Comparison of ENCODE assay signal across 9 mouse cellular contexts in genomic region chr13:119351346-119351745, GRCm38 (mm10).
DNase-seq lines count a peak whose midpoint lies in the region; ATAC-seq and TF ChIP-seq lines count a peak whose summit lies in the region.
"Had no signal": no experiment of that assay in that cellular context is flagged by ENCODE, and none has a peak within 500 bp of the region (broad histone marks: within the 10 kb centered on the region; RNA-seq: fewer than 3 reads in every experiment).

No protein-coding gene starts in this region.

- H3K4me3 ChIP-seq in lung, embryonic 16.5 days (ENCODE audit: low read length), result no peak overlapping the region
- H3K4me3 ChIP-seq in lung, adult 2 months (replicated peaks; ENCODE audit: extremely low read depth, low read depth, low read length), result no peak overlapping the region
- no peak overlapping the region for H3K4me3 ChIP-seq in neural tube, embryonic 13.5 days

- no peaks in the 10 kb centered on the region for H3K27me3 ChIP-seq in lung, embryonic 16.5 days (ENCODE audit: control insufficient read depth, insufficient read depth, low read depth, low read length)
- H3K27me3 ChIP-seq in neural tube, embryonic 13.5 days, result no peaks in the 10 kb centered on the region

- peaks cover 14% of the 10 kb centered on the region for H3K36me3 ChIP-seq in lung, embryonic 16.5 days (ENCODE audit: control insufficient read depth, insufficient read depth, low read length)
- peaks cover 47% of the 10 kb centered on the region for H3K36me3 ChIP-seq in neural tube, embryonic 13.5 days

- no peak overlapping the region for H3K4me2 ChIP-seq in lung, embryonic 16.5 days (ENCODE audit: low read depth, low read length)
- no peak overlapping the region for H3K4me2 ChIP-seq in neural tube, embryonic 13.5 days

- no peak for TF ChIP-seq POLR2A in lung, adult 2 months (IDR thresholded peaks at IDR 0.05; ENCODE audit: borderline replicate concordance, extremely low read depth, low read depth, low read length)

- DNase-seq in cerebellum, postnatal 14 days, result peak; percentile 62 to 76
- DNase-seq in cerebellum, adult 11-12 months, result no peak
- no peak for DNase-seq in lung, adult 2 months
- DNase-seq in layer of hippocampus, adult 9-10 months (ENCODE audit: low spot score), result peak; percentile 12
- DNase-seq in urinary bladder, postnatal 25 days (ENCODE audit: low spot score), result no peak
- no peak for DNase-seq in cerebellum, adult 11 months
- DNase-seq: cerebellum, adult 9-10 months had no signal

- no peaks in the 10 kb centered on the region for H3K9me3 ChIP-seq in lung, embryonic 16.5 days (ENCODE audit: control insufficient read depth, low read length)
- no peaks in the 10 kb centered on the region for H3K9me3 ChIP-seq in neural tube, embryonic 13.5 days

- no peaks in the 10 kb centered on the region for H3K4me1 ChIP-seq in lung, embryonic 16.5 days (replicated peaks; ENCODE audit: control insufficient read depth, insufficient read depth, low read length)
- no peaks in the 10 kb centered on the region; the same call in 1 of the 2 replicates for H3K4me1 ChIP-seq in lung, adult 2 months (ENCODE audit: control insufficient read depth, insufficient read depth, low read length)
- H3K4me1 ChIP-seq in neural tube, embryonic 13.5 days (replicated peaks), result peaks cover 5% of the 10 kb centered on the region

- ATAC-seq in lung, embryonic 16.5 days (ENCODE audit: low read depth), result peak; percentile 88
- peak; percentile 76 for ATAC-seq in neural tube, embryonic 13.5 days (ENCODE audit: low read depth)

- 52% methylated on average over 13 of the region's 13 CpGs for WGBS in lung, embryonic 16.5 days
- 74% methylated on average over 13 of the region's 13 CpGs for WGBS in lung, adult 2 months
- 30% methylated on average over 13 of the region's 13 CpGs for WGBS in neural tube, embryonic 13.5 days

- no peak overlapping the region for H3K9ac ChIP-seq in lung, embryonic 16.5 days (ENCODE audit: low read length)
- H3K9ac ChIP-seq in neural tube, embryonic 13.5 days, result no peak overlapping the region

- H3K27ac ChIP-seq in lung, embryonic 16.5 days (ENCODE audit: low read length), result peak overlapping the region; percentile 36; the same call in 1 of the 2 replicates
- no peak overlapping the region for H3K27ac ChIP-seq in neural tube, embryonic 13.5 days (replicated peaks)

- TF ChIP-seq CTCF in lung, adult 2 months (IDR thresholded peaks at IDR 0.05; ENCODE audit: insufficient read depth, low read length), result no peak

Comparison
In these comparisons a context has a peak if more than half of its experiments do, and no peak if none do; other contexts are left out.
1. DNase-seq: peak in cerebellum, postnatal 14 days (2 of 2) and layer of hippocampus, adult 9-10 months (single experiment); none in cerebellum, adult 11-12 months (single experiment), lung, adult 2 months (single experiment), urinary bladder, postnatal 25 days (single experiment) and cerebellum, adult 11 months (single experiment).